Mouse (Mus musculus): ENCODE results near the gene Ush2a.

The Ush2a gene

GRCm38 (mm10) chr1:188387321-188387720 is 125.5 kb downstream of the Ush2a start:
- DNase-seq (ENCODE audit: low spot score): no peak

DNA sequence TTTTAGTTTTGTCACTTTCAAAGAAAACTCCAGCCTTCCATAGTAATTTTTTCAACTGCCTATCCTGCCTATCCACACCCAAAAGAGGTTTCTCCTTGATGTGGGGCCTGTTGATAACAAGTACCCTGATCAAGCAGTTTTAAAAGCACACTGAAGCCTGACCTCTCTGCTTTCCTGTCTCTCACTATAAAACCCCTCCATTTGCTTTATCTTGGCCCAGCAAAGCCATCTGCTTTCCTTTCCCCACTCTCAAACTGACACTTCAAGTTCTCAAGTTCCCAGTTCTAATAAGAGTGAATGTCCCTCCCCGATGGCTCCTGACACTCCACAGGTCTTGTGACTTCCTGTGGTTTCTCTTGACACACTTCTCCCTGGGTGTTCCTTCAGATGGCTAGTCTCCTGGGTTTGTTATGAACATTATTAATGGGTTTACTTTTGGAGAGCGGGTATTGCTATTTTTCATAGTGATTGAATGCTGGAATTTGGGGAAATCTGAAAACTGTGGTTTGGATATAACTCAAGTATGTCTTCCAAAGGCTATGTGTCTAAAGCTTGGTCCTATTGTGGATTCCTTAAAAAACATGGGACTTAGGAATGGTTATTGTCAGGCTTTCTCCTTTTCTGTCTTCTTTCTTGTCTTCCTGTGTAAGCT is 126.1 kb downstream of the Ush2a start:
- DNase-seq (ENCODE audit: low spot score): no peak

DNA sequence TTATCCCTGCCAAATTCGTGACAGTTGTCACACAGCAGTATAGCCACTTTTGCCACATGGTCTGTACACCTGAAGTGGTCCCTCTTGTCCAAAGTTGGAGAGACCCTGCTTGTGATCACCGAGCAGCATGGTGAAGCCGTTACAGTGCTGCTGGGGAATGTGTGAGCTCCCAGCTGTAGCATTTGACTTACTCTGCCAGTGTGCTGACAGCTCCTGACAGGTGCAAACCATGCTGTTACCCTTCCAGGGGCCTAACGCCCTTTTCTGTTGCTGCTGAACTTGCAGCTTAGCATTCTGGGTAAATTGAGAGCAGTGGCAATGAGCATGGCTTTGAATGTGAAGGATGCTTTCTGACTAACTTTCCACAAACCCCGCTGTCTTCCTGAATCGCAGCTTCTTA is 128.3 kb downstream of the Ush2a start:
- no peak for DNase-seq (ENCODE audit: low spot score)

GRCm38 (mm10) chr1:188407176-188407575 is 145.4 kb downstream of the Ush2a start:
- DNase-seq (ENCODE audit: low spot score): no peak

- DNase-seq (ENCODE audit: low spot score): no peak
Measured at GRCm38 (mm10) chr1:188407613-188408386, 146.0 kb downstream of the Ush2a start.

- no peak for DNase-seq (ENCODE audit: low spot score)
Measured at GRCm38 (mm10) chr1:188410547-188410946, 148.7 kb downstream of the Ush2a start.

DNA sequence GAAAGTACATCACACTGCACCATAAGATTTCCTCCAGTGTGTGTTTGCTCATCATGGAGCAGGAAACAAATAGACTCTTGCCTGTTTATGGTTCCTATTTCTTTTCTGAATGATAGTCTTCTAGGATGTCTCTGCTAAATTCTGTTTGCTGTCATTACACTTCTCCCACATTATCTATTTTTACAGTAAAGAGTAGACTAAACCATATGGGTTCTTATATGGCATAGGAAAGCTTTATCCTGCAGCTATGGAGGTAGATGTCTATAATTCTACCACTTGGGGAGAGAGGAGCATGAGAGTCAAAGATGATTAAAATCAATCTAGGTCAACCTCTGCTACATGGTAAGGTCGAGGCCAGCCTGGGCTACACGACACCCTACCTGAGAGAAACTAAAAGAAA is 158.7 kb downstream of the Ush2a start:
- no peak for DNase-seq (ENCODE audit: low spot score)

- no peak for DNase-seq (ENCODE audit: low spot score)
Measured at GRCm38 (mm10) chr1:188428172-188428571, 166.3 kb downstream of the Ush2a start.

DNA sequence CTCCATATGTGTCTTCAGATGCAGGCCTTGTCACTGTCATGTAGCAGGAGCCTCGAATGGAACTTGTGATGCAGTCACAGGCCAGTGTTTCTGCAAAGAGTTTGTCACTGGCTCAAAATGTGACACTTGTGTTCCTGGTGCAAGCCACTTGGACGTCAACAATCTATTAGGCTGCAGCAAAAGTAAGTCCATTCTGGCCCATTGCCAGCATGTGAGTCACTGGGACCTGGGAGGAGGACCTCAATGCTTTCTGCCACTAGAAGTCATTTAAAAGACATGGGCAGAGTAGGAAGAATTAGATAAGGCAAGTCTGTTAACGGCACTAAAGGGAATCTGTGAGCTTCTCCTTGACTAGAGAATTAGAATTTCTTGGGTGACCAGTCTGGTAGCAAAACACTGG is 168.9 kb downstream of the Ush2a start:
- no peak for DNase-seq (ENCODE audit: low spot score)

DNA sequence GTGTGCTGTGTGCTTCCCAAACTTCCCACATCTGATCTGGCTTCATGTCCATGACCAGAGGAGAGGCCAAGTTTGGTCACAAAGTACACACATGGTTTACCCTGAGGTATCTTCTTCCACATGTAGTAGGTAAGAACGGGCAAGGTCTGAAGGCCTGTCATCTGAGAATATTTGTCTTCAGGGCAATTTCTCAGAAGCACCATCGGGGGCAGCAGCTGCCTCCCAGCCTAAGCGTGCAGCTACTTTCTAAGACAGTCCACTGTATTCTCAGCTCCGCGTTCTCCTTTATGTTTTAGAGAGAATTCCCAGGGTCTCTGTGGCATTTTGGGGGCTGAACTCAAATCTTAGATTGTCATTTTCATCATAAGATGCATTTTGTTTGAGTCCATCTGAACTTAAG is 186.1 kb downstream of the Ush2a start:
- no peak for DNase-seq (ENCODE audit: low spot score)

DNA sequence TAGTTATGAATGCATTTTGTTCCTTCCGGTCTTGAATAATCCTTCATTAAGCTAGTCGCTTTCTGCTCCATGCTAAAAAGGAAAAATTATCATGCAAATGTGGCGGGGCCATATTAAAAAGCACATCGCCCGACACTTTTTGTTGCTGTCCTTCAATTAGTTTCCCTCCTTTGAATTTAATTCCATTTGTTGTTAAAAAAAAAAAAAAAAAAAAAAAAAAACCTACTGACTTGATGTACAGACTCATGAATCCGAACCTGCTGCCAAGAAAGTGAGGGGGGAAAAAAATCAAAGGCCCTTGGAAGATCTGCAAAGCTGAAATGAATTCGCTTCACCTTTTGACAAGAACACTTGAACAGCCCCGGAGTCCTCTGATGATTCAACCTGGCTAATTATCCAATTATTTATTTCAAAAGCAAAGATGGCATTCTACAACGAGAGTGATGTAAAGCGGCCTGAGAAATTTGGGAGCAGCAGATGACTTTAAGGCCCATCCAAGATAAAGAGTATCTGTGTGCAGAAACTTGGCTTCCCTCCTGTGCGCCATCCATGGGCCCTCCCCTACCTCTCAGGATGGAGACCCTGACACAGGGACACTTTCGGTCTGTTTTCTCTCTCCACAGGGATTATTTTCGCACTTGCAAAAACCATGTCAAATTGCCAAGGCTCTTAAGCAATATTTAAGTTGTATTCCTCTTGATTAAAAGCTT is 194.8 kb downstream of the Ush2a start:
- no peak for DNase-seq (ENCODE audit: low spot score)

DNA sequence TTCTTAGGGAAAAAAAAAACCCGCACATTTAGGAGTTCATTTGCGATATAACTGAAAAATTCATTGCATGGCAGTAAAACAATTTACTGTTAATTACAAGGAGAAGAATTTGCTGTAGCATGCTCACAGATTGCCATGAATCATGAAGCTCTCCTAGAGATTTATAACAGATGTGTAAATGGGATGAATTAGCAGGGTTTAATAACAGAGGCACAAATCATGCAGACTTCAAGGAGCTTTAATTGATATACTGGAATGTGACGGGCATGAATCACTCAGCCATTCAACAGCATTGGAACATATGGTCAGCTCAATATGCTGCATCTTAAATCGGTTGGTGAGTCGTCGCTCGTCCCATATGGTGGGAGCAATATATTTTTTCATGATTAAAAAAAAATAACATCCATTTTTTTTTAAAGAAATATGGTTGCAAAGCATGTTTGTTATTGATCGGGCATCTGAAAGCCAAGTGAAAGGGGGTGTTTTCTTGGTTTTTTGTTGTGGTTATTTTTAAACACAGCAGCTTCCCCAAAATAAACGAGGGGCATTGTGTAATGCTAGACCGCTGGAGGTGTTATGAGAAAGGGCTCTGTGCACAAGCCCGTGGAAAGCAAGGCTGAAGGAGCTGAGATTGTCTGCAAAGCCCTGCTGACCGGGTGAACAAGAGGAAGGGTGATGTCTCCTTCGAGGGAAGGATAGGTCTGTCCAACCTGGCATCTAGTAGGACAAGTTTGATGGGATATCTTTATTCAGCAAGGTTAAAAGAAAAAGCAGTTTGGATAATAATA is 195.6 kb downstream of the Ush2a start:
- DNase-seq (ENCODE audit: low spot score): no peak

DNA sequence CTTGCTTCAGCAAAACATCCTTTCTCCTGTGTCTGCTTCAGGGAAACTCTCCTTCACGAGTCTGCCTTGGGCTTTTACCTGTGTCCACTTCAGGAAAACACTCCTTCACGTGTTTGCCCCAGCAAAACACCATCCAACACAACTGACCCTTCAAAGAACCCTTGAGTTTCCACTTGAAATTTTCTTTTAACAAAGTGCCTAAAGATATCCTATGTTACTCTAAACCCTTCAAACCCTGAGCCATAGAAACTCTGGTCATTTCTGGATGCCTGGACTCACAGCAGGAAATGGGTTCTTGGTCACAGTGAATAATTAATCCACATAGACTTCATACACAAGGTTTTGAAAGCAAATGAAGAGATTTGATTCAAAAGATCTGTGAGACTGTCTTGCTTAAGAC is 199.4 kb downstream of the Ush2a start:
- no peak for DNase-seq (ENCODE audit: low spot score)

DNA sequence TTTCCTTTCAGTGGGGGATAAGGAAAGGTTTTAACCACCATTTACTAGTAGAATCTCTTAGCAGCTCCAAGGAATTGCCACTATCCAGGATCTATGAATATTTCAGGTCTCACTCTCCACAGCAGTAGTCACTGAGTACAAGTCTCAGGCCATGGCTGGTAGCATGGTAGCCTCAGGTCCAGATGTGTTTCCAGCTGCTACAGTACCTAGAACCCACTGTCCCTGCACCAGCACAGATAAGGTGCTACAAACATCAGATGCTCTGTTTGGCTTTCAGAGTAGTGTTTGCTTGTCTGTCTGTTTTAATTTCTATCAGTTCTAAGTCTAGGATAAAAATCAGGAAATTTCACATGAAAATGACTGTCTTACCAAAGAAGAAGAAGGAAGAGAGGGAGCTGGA is 202.8 kb downstream of the Ush2a start:
- DNase-seq (ENCODE audit: low spot score): no peak

- no peak for DNase-seq (ENCODE audit: low spot score)
Measured at GRCm38 (mm10) chr1:188468371-188468783, 206.6 kb downstream of the Ush2a start.

- DNase-seq (ENCODE audit: low spot score): no peak
Measured at GRCm38 (mm10) chr1:188504958-188505357, 243.1 kb downstream of the Ush2a start.

- no peak for DNase-seq (ENCODE audit: low spot score)
Measured at GRCm38 (mm10) chr1:188518792-188519191, 257.0 kb downstream of the Ush2a start.

- no peak for DNase-seq (ENCODE audit: low spot score)
Measured at GRCm38 (mm10) chr1:188527451-188527850, 265.6 kb downstream of the Ush2a start.

- DNase-seq (ENCODE audit: low spot score): no peak
Measured at GRCm38 (mm10) chr1:188529606-188530131, 267.8 kb downstream of the Ush2a start.

DNA sequence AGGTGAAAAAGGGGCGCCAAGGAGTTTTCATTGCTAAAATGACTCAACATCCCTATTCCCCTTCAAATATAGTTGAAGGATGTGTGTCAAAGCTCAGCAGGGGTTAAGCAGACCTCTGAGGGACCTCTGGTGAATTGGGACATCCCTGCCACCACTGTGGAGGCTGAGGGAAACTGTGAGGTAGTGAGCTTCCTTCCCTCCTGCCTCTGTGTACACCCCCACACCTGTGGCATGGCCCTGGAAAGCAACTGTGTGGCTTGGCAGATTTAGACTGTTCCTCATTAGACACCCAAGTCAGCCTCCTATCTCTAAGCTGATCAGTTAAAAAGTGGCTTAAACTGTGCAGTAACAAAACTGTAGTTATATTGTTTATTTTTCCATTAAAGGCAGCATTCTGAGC is 275.2 kb downstream of the Ush2a start:
- no peak for DNase-seq (ENCODE audit: low spot score)

GRCm38 (mm10) chr1:188539621-188540020 is 277.8 kb downstream of the Ush2a start:
- DNase-seq (ENCODE audit: low spot score): no peak

DNA sequence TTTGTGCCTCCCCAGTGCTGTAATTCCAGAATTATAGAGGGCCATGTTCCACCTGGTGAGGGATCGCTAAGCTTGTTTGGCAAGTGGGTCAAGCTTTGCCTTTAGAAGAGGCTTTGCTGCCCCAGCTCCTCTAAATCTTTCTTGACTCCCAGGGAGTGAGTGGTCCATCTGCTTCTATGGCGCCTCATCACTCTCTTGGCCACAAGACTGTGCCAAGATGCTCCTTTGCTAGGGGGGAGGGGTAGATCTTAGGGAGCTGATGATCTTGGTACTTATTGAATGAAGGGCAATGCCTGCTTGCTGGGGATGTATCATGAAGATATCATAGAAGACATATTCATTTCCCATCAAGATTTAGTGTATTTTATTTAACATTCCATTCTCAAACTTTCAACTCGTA is 279.7 kb downstream of the Ush2a start:
- DNase-seq (ENCODE audit: low spot score): no peak

Data from T-cell, adult 2 months (primary cell).